Mouse (Mus musculus) intestine, postnatal 0 days (tissue): ENCODE results near the gene Micu1. TPM values are rescaled to one million over a fixed set of nuclear protein-coding genes. Genes with fewer than 3 reads are reported as not detected.

ENCODE experiments used
- ATAC-seq: fragments of 200-750 bp; cut with Nextera tagmentation; 2 replicates; pipeline ENCODE4 v1.8.0; 2017; ENCODE audit warnings: mild to moderate bottlenecking, moderate TSS enrichment, moderate library complexity
- H3K27ac ChIP-seq: fragments of 300-500 bp; sonication (generic); 2 replicates; pipeline ENCODE4 v1.5.1; 2014; ENCODE audit warnings: mild to moderate bottlenecking, low read depth, low read length, moderate library complexity
- H3K27me3 ChIP-seq: fragments of 300-500 bp; sonication (generic); replicated peaks from 2 replicates; pipeline ENCODE4 v1.6.1; 2014; ENCODE audit warnings: low read length, mixed read lengths; ENCODE audit not compliant: control insufficient read depth, insufficient read depth
- H3K36me3 ChIP-seq: fragments of 300-500 bp; sonication (generic); 2 replicates; pipeline ENCODE4 v1.6.1; 2014; ENCODE audit warnings: mild to moderate bottlenecking, moderate library complexity; ENCODE audit not compliant: control insufficient read depth, insufficient read depth
- H3K4me1 ChIP-seq: fragments of 300-500 bp; sonication (generic); replicated peaks from 2 replicates; pipeline ENCODE4 v1.6.1; 2014; ENCODE audit warnings: antibody characterized with exemption, low read length, mixed read lengths; ENCODE audit not compliant: control insufficient read depth, insufficient read depth
- H3K4me2 ChIP-seq: fragments of 300-500 bp; sonication (generic); replicated peaks from 2 replicates; pipeline ENCODE4 v1.6.1; 2014; ENCODE audit warnings: low read depth, mild to moderate bottlenecking, moderate library complexity
- H3K4me3 ChIP-seq: fragments of 300-500 bp; sonication (generic); 2 replicates; pipeline ENCODE4 v1.5.1; 2014; ENCODE audit warnings: low read depth, low read length
- H3K9ac ChIP-seq: fragments of 300-500 bp; sonication (generic); 2 replicates; pipeline ENCODE4 v1.6.1; 2014; ENCODE audit warnings: mild to moderate bottlenecking, low read depth, low read length
- H3K9me3 ChIP-seq: fragments of 300-500 bp; sonication (generic); 2 replicates; pipeline ENCODE4 v1.6.1; 2016; ENCODE audit warnings: mixed run types; ENCODE audit not compliant: control insufficient read depth
- CTCF ChIP-seq: sonication (generic); IDR thresholded peaks from 2 replicates; pipeline ENCODE4 v1.5.1; 2016; ENCODE audit warnings: low read depth, mild to moderate bottlenecking, control low read depth, antibody characterized with exemption, moderate library complexity
- WGBS: fragments of 180-500 bp; shearing (Covaris S2); extraction: QIAGEN DNeasy Blood & Tissue Kit; methylation state at CpG from one replicate; pipeline ENCODE4 v1.1.7; 2014; 5-methylcytosine and 5-hydroxymethylcytosine counted together
- polyA plus RNA-seq: library from polyadenylated mRNA; unstranded; fragments of >200 nt; fragmentation: Nextera tagmentation; extraction: Ambion mirVana; gene quantifications from 2 replicates; pipeline ENCODE4 v1.2.1, GENCODE M21; 2015

Gene Micu1
- polyA plus RNA-seq, 1 experiment from 2014 or later, result 57.8 TPM

DNA sequence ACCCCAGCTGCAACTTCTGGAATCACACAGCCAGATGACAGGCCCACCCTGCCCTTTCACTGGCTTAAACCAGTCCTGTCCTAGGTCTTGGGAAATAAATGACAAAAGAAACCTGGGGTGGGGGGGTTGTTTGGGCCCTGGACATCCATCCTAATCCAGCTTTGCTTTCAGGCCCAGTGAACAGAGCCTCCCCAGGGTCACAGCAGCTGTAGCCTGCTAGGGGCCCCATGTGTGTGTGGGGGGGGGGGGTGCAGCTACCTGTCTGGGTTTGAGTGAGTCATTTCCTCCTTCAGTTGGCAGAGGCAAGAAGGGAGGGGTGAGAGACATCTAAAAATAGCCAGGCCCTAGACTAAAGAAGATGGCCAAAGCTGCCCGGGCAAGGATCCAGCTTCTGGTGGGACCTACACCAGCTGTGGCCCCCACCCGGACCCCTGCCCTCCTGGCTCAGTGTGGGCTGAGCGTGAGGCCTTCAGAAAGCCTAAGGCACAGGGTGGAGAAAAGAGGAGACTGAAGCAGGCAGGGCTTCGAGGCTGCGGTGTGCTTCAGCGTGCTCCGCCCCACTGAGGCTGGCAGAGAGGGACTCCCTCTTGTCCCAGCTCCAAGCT lies 205.5 kb downstream of the Micu1 start:
- peak overlapping the region; percentile 17; the same call in 1 of the 2 replicates for H3K9ac ChIP-seq
- peak; percentile 53 for ATAC-seq
- 25% methylated on average over 7 of the region's 7 CpGs for WGBS
- no peaks in the 10 kb centered on the region for H3K9me3 ChIP-seq
- no peak overlapping the region for H3K4me2 ChIP-seq
- TF ChIP-seq CTCF, result no peak
- no peaks in the 10 kb centered on the region for H3K36me3 ChIP-seq
- H3K4me1 ChIP-seq, result peaks cover 12% of the 10 kb centered on the region; the same call in 1 of the 2 replicates
- H3K4me3 ChIP-seq, result no peak overlapping the region
- no peaks in the 10 kb centered on the region for H3K27me3 ChIP-seq
- peak overlapping the region; percentile 62 for H3K27ac ChIP-seq

DNA sequence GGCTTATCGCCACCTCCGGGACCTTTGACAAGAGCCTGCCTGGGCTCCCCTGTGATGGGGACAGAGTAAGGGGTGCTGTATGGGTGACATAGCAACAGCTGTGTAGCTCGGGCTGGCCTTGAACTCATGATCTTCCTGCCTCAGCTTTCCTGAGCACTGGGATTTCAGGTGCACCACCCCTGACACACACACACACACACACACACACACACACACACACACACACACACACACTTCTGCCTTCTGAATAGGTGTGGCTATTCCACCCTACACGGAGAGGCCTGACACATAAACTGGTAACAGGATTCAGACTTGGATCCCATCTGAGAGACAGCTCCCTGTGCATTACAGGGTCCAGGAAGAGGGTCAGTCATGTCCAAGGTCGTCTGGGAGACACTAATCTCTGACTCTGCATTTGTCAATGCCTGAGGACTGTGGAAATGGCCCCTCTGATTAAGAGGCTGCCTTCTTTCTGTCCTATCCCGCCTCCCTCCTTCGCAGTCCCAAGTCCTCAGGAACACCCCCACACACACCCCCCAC lies 206.6 kb downstream of the Micu1 start:
- Histone ChIP-seq H3K36me3 (no peaks in the 10 kb centered on the region), H3K4me3 (no peak overlapping the region), H3K27me3 (no peaks in the 10 kb centered on the region), H3K4me1 (peaks cover 12% of the 10 kb centered on the region; the same call in 1 of the 2 replicates), H3K9me3 (no peaks in the 10 kb centered on the region), H3K27ac (peak overlapping the region; percentile 46; the same call in 1 of the 2 replicates), H3K9ac (no peak overlapping the region), H3K4me2 (peak overlapping the region; percentile 14; the same call in 1 of the 2 replicates)
- no peak for ATAC-seq
- TF ChIP-seq CTCF, result no peak
- 54% methylated on average over 7 of the region's 7 CpGs for WGBS

DNA sequence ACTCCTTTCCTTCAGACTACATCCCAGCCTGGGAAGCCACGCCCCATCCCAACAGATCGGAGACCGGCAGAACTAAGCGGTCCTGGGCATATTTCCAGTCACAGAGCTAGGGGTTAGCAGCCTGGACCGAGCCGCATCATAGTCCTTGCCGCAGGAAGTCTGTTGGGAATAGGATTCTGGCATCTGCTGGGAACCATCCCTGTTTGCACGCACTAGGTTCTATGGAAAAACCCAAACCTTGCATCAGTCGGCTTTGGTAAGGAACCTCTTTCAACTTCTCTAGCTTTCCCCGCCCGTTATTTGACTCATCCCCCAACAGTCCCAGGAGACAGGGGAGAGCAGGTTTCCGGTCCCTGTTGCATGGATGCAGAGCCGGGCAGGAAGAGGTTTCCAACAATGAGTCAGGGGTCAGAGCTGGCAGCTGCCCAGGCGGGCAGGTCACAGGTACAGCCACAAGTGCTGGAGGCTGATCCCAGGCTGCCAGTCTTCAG lies 207.1 kb downstream of the Micu1 start:
- H3K27me3 ChIP-seq, result no peaks in the 10 kb centered on the region
- peak overlapping the region; percentile 46; the same call in 1 of the 2 replicates for H3K27ac ChIP-seq
- 26% methylated on average over 14 of the region's 14 CpGs for WGBS
- no peak for TF ChIP-seq CTCF
- no peaks in the 10 kb centered on the region for H3K36me3 ChIP-seq
- H3K4me3 ChIP-seq, result no peak overlapping the region
- peaks cover 12% of the 10 kb centered on the region; the same call in 1 of the 2 replicates for H3K4me1 ChIP-seq
- peak overlapping the region; percentile 14 for H3K4me2 ChIP-seq
- H3K9ac ChIP-seq, result no peak overlapping the region
- H3K9me3 ChIP-seq, result no peaks in the 10 kb centered on the region
- ATAC-seq, result no peak

DNA sequence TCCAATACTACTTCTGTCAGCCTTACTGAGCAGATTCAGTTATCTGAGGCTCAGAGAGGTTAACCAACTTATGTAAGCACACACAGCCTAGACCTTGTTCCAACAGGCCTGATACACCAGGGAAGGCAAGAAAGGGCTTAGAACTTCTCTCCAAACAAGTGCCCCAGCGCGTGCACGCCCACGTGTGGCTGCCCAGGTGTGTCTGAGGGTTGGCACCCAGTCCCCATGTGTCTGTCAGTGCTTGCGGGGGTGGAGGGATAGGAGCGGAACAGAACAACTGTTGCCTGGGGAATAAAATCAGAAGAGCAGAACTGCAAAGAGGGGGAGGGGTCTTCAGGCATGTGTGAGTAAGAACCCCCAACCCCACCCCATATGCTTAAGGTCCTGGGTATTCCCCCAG lies 208.8 kb downstream of the Micu1 start:
- Histone ChIP-seq H3K4me2 (peak overlapping the region; percentile 48), H3K4me1 (peaks cover 16% of the 10 kb centered on the region), H3K27ac (peak overlapping the region; percentile 35; the same call in 1 of the 2 replicates), H3K9me3 (no peaks in the 10 kb centered on the region), H3K9ac (0 out of 2 replicates have a peak overlapping the region, but pooled peaks have one; percentile 22), H3K27me3 (no peaks in the 10 kb centered on the region), H3K36me3 (no peaks in the 10 kb centered on the region), H3K4me3 (no peak overlapping the region)
- 36% methylated on average over 6 of the region's 6 CpGs for WGBS
- no peak; the same call in 1 of the 2 replicates for TF ChIP-seq CTCF
- no peak for ATAC-seq

DNA sequence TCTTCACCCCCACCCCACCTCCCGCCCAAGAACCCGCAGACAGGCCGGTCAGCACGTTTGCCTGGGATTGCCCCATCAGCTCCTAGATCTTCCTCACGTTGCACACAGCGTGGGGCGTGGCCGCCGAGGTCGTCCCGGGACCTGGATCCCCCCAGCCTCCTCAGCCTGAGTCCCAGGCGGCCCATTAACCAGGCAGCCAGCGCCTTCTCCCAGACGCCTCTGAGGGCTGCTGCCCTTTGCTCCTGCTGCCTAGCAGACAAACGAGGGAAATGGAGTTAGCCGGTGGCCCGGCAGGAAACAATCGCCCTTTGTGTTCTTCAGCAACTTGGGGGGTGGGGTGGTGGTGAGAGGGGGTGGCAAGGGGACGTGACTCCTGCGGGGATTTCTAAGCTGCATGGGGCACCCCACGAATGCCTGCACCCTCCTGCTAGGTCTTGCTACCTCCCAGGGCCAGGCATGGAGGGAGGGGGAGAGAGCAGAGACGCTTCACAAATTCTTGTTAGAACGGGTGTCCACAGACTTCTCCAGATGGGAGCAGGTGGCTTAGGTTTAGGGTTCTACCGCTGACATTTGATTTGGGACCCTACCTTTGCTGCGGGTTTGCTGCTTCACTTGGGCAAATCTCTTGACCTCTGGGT lies 209.4 kb downstream of the Micu1 start:
- H3K4me3 ChIP-seq, result no peak overlapping the region
- H3K4me2 ChIP-seq, result peak overlapping the region; percentile 48
- peak; percentile 26 for ATAC-seq
- TF ChIP-seq CTCF, result no peak
- H3K9ac ChIP-seq, result 0 out of 2 replicates have a peak overlapping the region, but pooled peaks have one; percentile 22
- no peaks in the 10 kb centered on the region for H3K9me3 ChIP-seq
- H3K27ac ChIP-seq, result peak overlapping the region; percentile 35; the same call in 1 of the 2 replicates
- WGBS, result 7% methylated on average over 25 of the region's 25 CpGs
- no peaks in the 10 kb centered on the region for H3K36me3 ChIP-seq
- no peaks in the 10 kb centered on the region for H3K27me3 ChIP-seq
- H3K4me1 ChIP-seq, result peaks cover 18% of the 10 kb centered on the region

Other genes with a start within 250 kb of the Micu1 start
- not detected in 2 replicates for gene Gm10322, start 86.4 kb upstream of the Micu1 start, polyA plus RNA-seq
- gene Mcu, start 85.8 kb upstream of the Micu1 start, polyA plus RNA-seq, result 63.3 and 65.2 TPM in 2 replicates
- gene Dnajb12, start 177.1 kb downstream of the Micu1 start, polyA plus RNA-seq, result 25.6 and 27.4 TPM in 2 replicates
- 11.5 and 17.8 TPM in 2 replicates for gene Ddit4, start 249.4 kb downstream of the Micu1 start, polyA plus RNA-seq